Mouse (Mus musculus) hindbrain, embryonic 16.5 days (tissue): ENCODE measurements at regions not wholly inside any gene's neighbourhood (a gene's known extent, or its start where the extent isn't known, plus 50 kb on each side); places are given as distances from the start of the nearest gene placed in this dataset.
"Not testable (repeated sequence)": the region's sequence is repeated elsewhere in the genome, so short reads cannot be mapped to it uniquely, and the experiment has no call there.

Experiments
- ATAC-seq: fragments of 200-750 bp; cut with Nextera tagmentation; 2 replicates; pipeline ENCODE4 v1.8.0; 2017; ENCODE audit warnings: moderate TSS enrichment, moderate library complexity
- H3K27ac ChIP-seq: fragments of 300-500 bp; sonication (generic); 2 replicates; pipeline ENCODE4 v1.5.1; 2014; ENCODE audit warnings: low read depth, mild to moderate bottlenecking, control low read depth, low read length, moderate library complexity
- H3K27me3 ChIP-seq: fragments of 300-500 bp; sonication (generic); replicated peaks from 2 replicates; pipeline ENCODE4 v1.6.1; 2014; ENCODE audit warnings: low read length; ENCODE audit not compliant: control insufficient read depth, insufficient read depth
- H3K36me3 ChIP-seq: fragments of 300-500 bp; sonication (generic); 2 replicates; pipeline ENCODE4 v1.6.1; 2014; ENCODE audit warnings: mild to moderate bottlenecking, low read length, moderate library complexity, mixed read lengths; ENCODE audit not compliant: control insufficient read depth, insufficient read depth
- H3K4me1 ChIP-seq: fragments of 300-500 bp; sonication (generic); 2 replicates; pipeline ENCODE4 v1.6.1; 2014; ENCODE audit warnings: low read depth, low read length; ENCODE audit not compliant: control insufficient read depth, insufficient read depth
- H3K4me2 ChIP-seq: fragments of 300-500 bp; sonication (generic); 2 replicates; pipeline ENCODE4 v1.6.1; 2014; ENCODE audit warnings: mild to moderate bottlenecking, low read length, control low read depth, moderate library complexity
- H3K4me3 ChIP-seq: fragments of 300-500 bp; sonication (generic); 2 replicates; pipeline ENCODE4 v1.5.1; 2014; ENCODE audit warnings: mild to moderate bottlenecking, low read length, control low read depth, moderate library complexity
- H3K9ac ChIP-seq: fragments of 300-500 bp; sonication (generic); 2 replicates; pipeline ENCODE4 v1.6.1; 2014; ENCODE audit warnings: low read depth, mild to moderate bottlenecking, control low read depth, low read length, moderate library complexity
- H3K9me3 ChIP-seq: fragments of 300-500 bp; sonication (generic); 2 replicates; pipeline ENCODE4 v1.6.1; 2014; ENCODE audit warnings: mild to moderate bottlenecking, low read length, moderate library complexity; ENCODE audit not compliant: control insufficient read depth
- WGBS: fragments of 180-500 bp; shearing (Covaris S2); extraction: QIAGEN DNeasy Blood & Tissue Kit; methylation state at CpG from one replicate; pipeline ENCODE4 v1.1.7; 2014; 5-methylcytosine and 5-hydroxymethylcytosine counted together

DNA sequence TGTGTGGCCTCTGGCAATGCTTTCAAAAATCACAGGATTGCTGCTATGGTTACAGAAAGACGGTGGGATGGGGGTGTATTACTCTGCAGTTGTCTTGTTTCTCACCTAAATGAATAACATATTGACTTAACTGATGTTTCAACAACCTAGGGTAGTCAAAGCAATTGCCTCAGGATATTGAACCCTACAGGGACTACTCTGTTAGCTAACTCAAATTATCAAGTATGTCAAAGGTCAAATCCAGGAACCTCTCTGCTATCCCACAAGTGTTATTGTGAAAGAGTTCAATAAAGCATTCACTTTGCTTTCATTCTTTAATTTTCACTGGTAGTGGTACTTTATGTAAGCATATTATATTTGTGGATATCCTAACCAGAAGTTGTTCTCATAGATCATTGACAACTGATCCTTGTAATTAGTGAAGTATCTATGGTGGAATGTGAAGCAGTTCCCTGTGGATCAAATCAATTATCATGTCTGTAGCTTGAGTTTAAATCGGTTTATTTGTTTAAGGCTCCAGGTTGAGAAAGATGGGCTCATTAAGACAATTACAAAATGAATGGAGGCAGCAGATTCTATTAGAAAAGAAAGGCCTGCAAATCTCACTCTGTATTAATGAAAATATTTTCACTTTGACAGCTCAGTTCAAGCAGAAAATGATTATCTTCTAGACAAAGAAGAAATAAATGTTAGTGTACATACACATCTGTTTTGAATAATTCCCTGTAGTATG lies 259.4 kb upstream of the Gje1 start:
- 35% methylated on average over 2 of the region's 2 CpGs for WGBS
- H3K9ac ChIP-seq: no peak overlapping the region
- no peak for ATAC-seq
- no peak overlapping the region for H3K27ac ChIP-seq
- H3K27me3 ChIP-seq: no peaks in the 10 kb centered on the region
- no peak overlapping the region for H3K4me2 ChIP-seq
- H3K4me3 ChIP-seq: no peak overlapping the region
- H3K9me3 ChIP-seq: no peaks in the 10 kb centered on the region
- no peaks in the 10 kb centered on the region for H3K36me3 ChIP-seq
- no peaks in the 10 kb centered on the region for H3K4me1 ChIP-seq

DNA sequence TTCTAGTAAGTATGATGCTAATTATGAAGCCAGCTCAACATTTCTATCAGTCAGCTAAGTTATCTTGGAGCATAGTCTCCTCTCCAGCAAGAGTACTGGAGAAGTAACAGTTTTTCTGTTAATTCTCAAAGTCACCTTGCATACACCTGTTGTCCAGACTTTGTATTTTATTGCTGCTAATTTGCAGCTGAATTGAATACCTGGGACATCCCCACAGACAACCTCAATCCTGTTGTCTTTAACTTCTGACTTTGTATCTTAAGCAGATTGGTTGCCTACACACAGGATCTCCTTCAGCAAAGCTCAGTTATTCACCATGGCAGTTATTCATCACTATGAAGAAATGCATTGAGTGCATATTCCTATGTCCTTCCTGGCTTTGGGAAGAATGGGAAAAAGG lies 251.7 kb upstream of the Gje1 start:
- no peak overlapping the region for H3K4me2 ChIP-seq

DNA sequence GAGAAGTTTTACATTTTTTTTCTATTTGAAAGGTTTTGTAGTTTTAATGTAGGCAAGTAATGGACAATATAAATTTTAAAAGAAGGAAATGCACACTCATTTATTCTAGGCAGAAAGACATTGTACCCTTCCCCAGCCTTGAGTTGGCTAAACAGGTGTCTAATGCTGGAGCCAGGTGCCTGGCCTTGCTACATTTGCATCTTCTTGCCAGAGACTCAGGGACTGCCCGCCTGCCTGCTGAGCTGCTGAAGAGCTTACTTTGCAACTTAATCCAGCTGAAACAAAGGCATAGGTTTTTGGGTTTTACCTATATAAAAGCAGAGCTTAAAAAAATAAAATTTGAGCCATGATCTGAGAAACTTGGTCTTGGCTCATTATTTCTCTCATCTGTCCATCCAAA lies 249.6 kb upstream of the Gje1 start:
- no peaks in the 10 kb centered on the region for H3K27me3 ChIP-seq
- no peak overlapping the region for H3K4me3 ChIP-seq
- no peaks in the 10 kb centered on the region for H3K9me3 ChIP-seq
- H3K36me3 ChIP-seq: no peaks in the 10 kb centered on the region
- no peak for ATAC-seq
- H3K4me1 ChIP-seq: no peaks in the 10 kb centered on the region
- H3K4me2 ChIP-seq: no peak overlapping the region
- no peak overlapping the region for H3K9ac ChIP-seq
- WGBS: 39% methylated on average over 1 of the region's 1 CpGs
- no peak overlapping the region for H3K27ac ChIP-seq

More for the DNA sequence above, 251.7 kb upstream of the Gje1 start:
- H3K9ac ChIP-seq: no peak overlapping the region
- no peaks in the 10 kb centered on the region for H3K9me3 ChIP-seq
- no peak for ATAC-seq
- H3K4me1 ChIP-seq: no peaks in the 10 kb centered on the region
- H3K27me3 ChIP-seq: no peaks in the 10 kb centered on the region
- H3K4me3 ChIP-seq: no peak overlapping the region
- no peak overlapping the region for H3K27ac ChIP-seq
- no peaks in the 10 kb centered on the region for H3K36me3 ChIP-seq

DNA sequence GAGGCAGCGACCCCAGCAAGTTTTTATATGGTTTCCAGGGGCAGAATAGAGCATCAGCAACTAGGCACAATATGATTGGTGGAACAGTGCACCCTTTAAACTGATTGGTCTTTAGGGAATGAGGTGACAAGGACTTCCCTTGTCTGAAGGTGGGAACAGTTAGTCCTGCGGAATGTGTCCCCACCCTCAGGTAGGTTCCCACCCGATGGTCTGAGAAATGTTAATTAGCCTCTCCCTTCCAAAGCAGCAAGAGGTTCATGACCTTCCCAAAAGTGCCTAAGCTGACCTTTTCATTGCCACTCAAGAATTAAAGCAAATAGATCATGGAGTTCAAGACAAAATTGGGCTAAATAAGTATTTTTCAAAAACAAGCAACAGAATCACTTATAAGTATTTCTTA lies 248.8 kb upstream of the Gje1 start:
- H3K4me2 ChIP-seq, H3K4me1 ChIP-seq, H3K9me3 ChIP-seq, H3K9ac ChIP-seq, H3K4me3 ChIP-seq, H3K36me3 ChIP-seq, H3K27me3 ChIP-seq, H3K27ac ChIP-seq, ATAC-seq: not testable (repeated sequence)
- 89% methylated on average over 3 of the region's 3 CpGs for WGBS

DNA sequence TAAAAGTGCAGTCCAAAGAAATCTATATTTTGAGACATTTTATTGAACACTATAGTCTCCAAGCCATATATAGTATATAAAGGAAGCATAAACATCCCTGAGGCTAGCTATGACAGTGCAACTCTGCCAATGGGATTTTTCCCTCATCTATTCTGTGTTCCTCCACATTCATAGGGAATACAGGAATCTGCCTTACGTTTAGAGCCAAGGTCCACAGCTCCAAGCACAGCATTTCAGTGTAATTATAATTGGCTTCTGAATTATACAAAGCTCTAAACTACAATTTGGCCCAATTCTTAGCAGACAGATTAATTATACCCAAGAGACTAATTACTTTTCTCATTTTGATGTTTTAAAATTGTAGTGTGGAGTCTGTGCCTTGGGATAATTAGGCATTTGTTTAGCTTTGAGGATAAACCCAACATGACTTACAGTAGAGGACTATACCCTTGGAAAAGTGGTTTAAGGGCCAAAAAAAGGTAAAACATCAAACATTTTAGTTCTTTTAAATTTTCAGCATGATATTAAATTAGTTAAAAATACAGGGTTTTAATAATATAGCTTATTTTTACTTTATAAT lies 235.0 kb upstream of the Gje1 start:
- Histone ChIP-seq H3K9me3 (no peaks in the 10 kb centered on the region), H3K4me1 (no peaks in the 10 kb centered on the region), H3K4me2 (no peak overlapping the region), H3K36me3 (no peaks in the 10 kb centered on the region), H3K4me3 (no peak overlapping the region), H3K27me3 (no peaks in the 10 kb centered on the region), H3K9ac (no peak overlapping the region), H3K27ac (no peak overlapping the region)
- WGBS: 34% methylated on average over 1 of the region's 1 CpGs
- ATAC-seq: 0 out of 2 replicates have a peak, but pooled peaks have one; percentile 27

DNA sequence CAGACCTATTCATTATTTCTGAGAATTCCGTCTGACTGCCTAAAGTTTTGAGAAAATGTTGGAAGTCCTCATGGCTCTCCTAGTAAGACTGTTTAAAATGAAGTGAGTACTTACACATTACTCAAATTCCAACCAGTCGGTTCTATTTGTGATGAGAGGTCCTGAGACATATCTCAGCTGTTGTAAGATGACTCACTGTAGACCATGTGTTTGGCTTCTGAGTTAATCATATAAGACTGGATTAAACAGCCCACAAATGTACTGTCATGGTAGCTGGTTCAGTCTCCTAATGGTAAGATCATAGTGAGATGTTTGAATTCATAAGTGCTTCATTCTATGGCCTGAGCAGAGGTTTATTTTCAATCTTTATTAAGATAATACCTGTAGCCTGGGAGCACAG lies 223.9 kb upstream of the Gje1 start:
- Histone ChIP-seq H3K9ac (no peak overlapping the region), H3K9me3 (no peaks in the 10 kb centered on the region), H3K4me2 (no peak overlapping the region), H3K27me3 (no peaks in the 10 kb centered on the region), H3K4me3 (no peak overlapping the region), H3K4me1 (no peaks in the 10 kb centered on the region), H3K36me3 (no peaks in the 10 kb centered on the region), H3K27ac (no peak overlapping the region)
- WGBS: 87% methylated on average over 2 of the region's 2 CpGs
- no peak for ATAC-seq
